11 mouse cellular contexts compared by ENCODE assay signal in the genomic region with DNA sequence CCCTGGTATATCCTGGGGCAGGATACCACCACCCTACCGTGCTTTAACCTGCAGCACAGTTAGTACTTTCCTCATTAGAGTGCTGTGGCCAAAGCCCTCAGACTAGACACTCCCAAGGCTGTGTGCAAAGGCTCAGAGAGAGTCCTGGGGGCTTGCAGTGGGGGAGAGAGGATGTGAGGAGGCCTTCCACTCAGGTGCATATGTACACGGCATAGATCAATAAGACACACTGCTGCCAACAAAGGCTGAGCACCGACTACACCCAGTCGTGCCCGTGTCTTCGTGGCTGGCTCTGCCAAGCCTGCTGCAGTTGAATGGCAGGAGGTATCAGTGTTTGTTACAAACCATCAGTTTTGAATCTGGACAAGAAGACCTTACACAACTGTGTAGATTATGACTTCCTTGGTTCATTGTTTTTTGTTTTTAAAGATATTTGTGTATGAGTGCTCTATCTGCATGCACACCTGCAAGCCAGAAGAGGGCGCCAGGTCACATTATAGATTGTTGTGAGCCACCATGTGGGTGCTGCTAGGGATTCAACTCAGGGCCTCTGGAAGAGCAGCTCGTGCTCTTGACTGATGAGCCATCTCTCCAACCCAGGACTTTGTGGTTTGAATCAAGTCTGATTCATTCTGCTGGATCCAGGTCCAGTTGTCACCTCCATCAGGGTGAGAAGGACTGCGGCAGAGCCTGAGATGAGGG. TPM values are rescaled to one million over a fixed set of nuclear protein-coding genes. Genes with fewer than 3 reads are reported as not detected.
DNase-seq lines count a peak whose midpoint lies in the region; ATAC-seq and TF ChIP-seq lines count a peak whose summit lies in the region.
"Had no signal": no experiment of that assay in that cellular context is flagged by ENCODE, and none has a peak within 500 bp of the region (broad histone marks: within the 10 kb centered on the region; RNA-seq: fewer than 3 reads in every experiment).

No protein-coding gene starts in this region.

- intact Hi-C loops in heart, adult 2 months (cut with DNase I): no loop called here

- H3K9ac ChIP-seq in heart, adult 2 months (ENCODE audit: low read depth, low read length): no peak overlapping the region

- TF ChIP-seq CTCF in heart, adult 2 months (IDR thresholded peaks at IDR 0.05): peak; percentile 49
- TF ChIP-seq CTCF in lung, adult 2 months (IDR thresholded peaks at IDR 0.05; ENCODE audit: insufficient read depth, low read length): 0 out of 2 replicates have a peak, but pooled peaks have one; percentile 16

- TF ChIP-seq POLR2A in heart, adult 2 months (IDR thresholded peaks at IDR 0.05; ENCODE audit: insufficient read depth, low read depth, low read length): no peak
- no peak for TF ChIP-seq POLR2A in lung, adult 2 months (IDR thresholded peaks at IDR 0.05; ENCODE audit: borderline replicate concordance, extremely low read depth, low read depth, low read length)

- no peaks in the 10 kb centered on the region for H3K27me3 ChIP-seq in heart, adult 2 months (ENCODE audit: control insufficient read depth, insufficient read depth, low read length)

- H3K36me3 ChIP-seq in heart, adult 2 months (ENCODE audit: control insufficient read depth, insufficient read depth, low read length): no peaks in the 10 kb centered on the region

- no peak for DNase-seq in heart, adult 2 months
- DNase-seq in heart, adult 11 months: no peak
- no peak for DNase-seq in lung, adult 2 months
- no peak for DNase-seq in lung, adult 18-20 months
- DNase-seq in ZHBTc4 (ENCODE audit: low read depth, low spot score): peak; percentile 71
- no peak for DNase-seq in adrenal gland, adult 8-10 months
- DNase-seq in right cerebral cortex, postnatal 4 days: no peak
- DNase-seq: gastrocnemius, postnatal 10 days had no signal

- peak; percentile 43; the same call in 1 of the 2 replicates for ATAC-seq in megakaryocyte progenitor cell, adult 5-6 weeks (replicated peaks; ENCODE audit: poor library complexity)

- no peak overlapping the region for H3K4me3 ChIP-seq in heart, adult 2 months
- H3K4me3 ChIP-seq in lung, adult 2 months (replicated peaks; ENCODE audit: extremely low read depth, low read depth, low read length): no peak overlapping the region

- 89% methylated on average over 9 of the region's 9 CpGs for WGBS in heart, adult 2 months
- 92% methylated on average over 9 of the region's 9 CpGs for WGBS in lung, adult 2 months

- no peak overlapping the region for H3K27ac ChIP-seq in heart, adult 2 months

- H3K4me1 ChIP-seq in heart, adult 2 months (ENCODE audit: control insufficient read depth, insufficient read depth, low read length): peaks cover 20% of the 10 kb centered on the region
- H3K4me1 ChIP-seq in lung, adult 2 months (ENCODE audit: control insufficient read depth, insufficient read depth, low read length): peaks cover 4% of the 10 kb centered on the region; the same call in 1 of the 2 replicates

- TF ChIP-seq EP300 in heart, adult 2 months (IDR thresholded peaks at IDR 0.05; ENCODE audit: insufficient read depth, low read depth, low read length): no peak

- H3K79me2 ChIP-seq in heart, adult 2 months (replicated peaks; ENCODE audit: control insufficient read depth, insufficient read depth, low read length): no peaks in the 10 kb centered on the region

RNA-seq across cellular contexts. Expression of a gene that starts 9.0 kb away (rescaled TPM):
- total RNA-seq in heart, adult 2 months (2021): 10 to 100 TPM in 1 of 2 experiments, 1 to 10 TPM in 1; 8.6 to 11.9 TPM
- 18.0 and 24.0 TPM in 2 replicates for polyA plus RNA-seq in heart, adult 2 months (2012; rRNA removed)
- polyA plus RNA-seq in lung, adult 2 months (2012; rRNA removed): 40.0 and 45.6 TPM in 2 replicates
- 0.12 and 0.76 TPM in 2 replicates for total RNA-seq in megakaryocyte progenitor cell, adult 5-6 weeks (2015)
- not detected in 2 replicates for total RNA-seq in megakaryocyte progenitor cell, adult 5-6 weeks (2017)
- total RNA-seq in adrenal gland, adult 8-10 months (2022): 1 to 10 TPM; 4.8 to 7.0 (median 5.4) TPM

RNA-seq across cellular contexts. Expression of a gene that starts 26.4 kb away (rescaled TPM):
- not detected for total RNA-seq in heart, adult 2 months (2021)
- polyA plus RNA-seq in heart, adult 2 months (2012; rRNA removed): not detected in 2 replicates
- 0.09 TPM in 1 of 2 replicates, not detected in the other for polyA plus RNA-seq in lung, adult 2 months (2012; rRNA removed)
- not detected in 2 replicates for total RNA-seq in megakaryocyte progenitor cell, adult 5-6 weeks (2015)
- not detected in 2 replicates for total RNA-seq in megakaryocyte progenitor cell, adult 5-6 weeks (2017)
- not detected for total RNA-seq in adrenal gland, adult 8-10 months (2022)
- total RNA-seq: gastrocnemius, postnatal 10 days; left cerebral cortex, adult 18-20 months had no signal
- polyA plus RNA-seq: embryonic facial prominence, embryonic 14.5 days had no signal

RNA-seq across cellular contexts. Expression of a gene that starts 32.0 kb away (rescaled TPM):
- 10 to 100 TPM; 26.4 to 28.2 TPM for total RNA-seq in heart, adult 2 months (2021)
- polyA plus RNA-seq in heart, adult 2 months (2012; rRNA removed): 17.7 and 27.2 TPM in 2 replicates
- polyA plus RNA-seq in lung, adult 2 months (2012; rRNA removed): 32.2 and 36.4 TPM in 2 replicates
- total RNA-seq in megakaryocyte progenitor cell, adult 5-6 weeks (2015): 7.9 and 12.1 TPM in 2 replicates
- 11.5 and 14.8 TPM in 2 replicates for total RNA-seq in megakaryocyte progenitor cell, adult 5-6 weeks (2017)
- total RNA-seq in adrenal gland, adult 8-10 months (2022): 10 to 100 TPM; 54.1 to 66.7 (median 59.6) TPM

RNA-seq across cellular contexts. Expression of a gene that starts 53.8 kb away (rescaled TPM):
- total RNA-seq in heart, adult 2 months (2021): 10 to 100 TPM; 34.5 to 47.7 TPM
- polyA plus RNA-seq in heart, adult 2 months (2012; rRNA removed): 155 and 167 TPM in 2 replicates
- 5.8 and 5.9 TPM in 2 replicates for polyA plus RNA-seq in lung, adult 2 months (2012; rRNA removed)
- total RNA-seq in megakaryocyte progenitor cell, adult 5-6 weeks (2015): 0.12 TPM in 1 of 2 replicates, not detected in the other
- not detected in 2 replicates for total RNA-seq in megakaryocyte progenitor cell, adult 5-6 weeks (2017)
- 1 to 10 TPM in 2 of 4 experiments, under 1 TPM in 2; 0.23 to 2.2 (median 1.0) TPM for total RNA-seq in adrenal gland, adult 8-10 months (2022)
